Mouse (Mus musculus): Measurements from ENCODE around the gene Sult6b2. TPM values are rescaled to one million over a fixed set of nuclear protein-coding genes. Genes with fewer than 3 reads are reported as not detected.
A peak's percentile ranks its signal among the peaks of the same experiment; 100 is the strongest.

Sult6b2 gene
- total RNA-seq (2021), result under 1 TPM in 1 of 2 experiments, not detected in 1; 0.15 TPM
- long read RNA-seq, result 0 reads

DNA sequence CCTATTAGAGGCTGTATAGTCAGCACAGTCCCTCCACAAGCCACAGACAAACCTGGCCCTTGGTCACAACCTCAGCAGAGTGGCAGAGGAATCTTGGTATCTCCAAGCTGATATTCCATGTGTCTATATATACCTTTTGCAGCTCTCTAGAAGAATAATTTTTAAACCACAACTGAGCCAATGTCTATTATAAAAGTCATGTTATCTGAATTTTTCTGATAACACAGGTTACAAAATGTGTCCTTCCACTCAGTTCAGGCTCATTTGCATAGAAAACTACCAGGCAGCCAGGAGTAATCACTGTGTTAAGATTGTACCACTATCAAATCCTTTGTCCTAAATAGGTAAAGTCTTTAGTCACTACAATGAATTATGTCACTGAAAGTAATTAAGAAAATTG is at the start of gene Sult6b2:
Gene Sult6b2 (minus strand): TSS at position 101 of the 400 bp plus-strand sequence.
- no peak for DNase-seq (ENCODE audit: low spot score in 2 of 2)

DNA sequence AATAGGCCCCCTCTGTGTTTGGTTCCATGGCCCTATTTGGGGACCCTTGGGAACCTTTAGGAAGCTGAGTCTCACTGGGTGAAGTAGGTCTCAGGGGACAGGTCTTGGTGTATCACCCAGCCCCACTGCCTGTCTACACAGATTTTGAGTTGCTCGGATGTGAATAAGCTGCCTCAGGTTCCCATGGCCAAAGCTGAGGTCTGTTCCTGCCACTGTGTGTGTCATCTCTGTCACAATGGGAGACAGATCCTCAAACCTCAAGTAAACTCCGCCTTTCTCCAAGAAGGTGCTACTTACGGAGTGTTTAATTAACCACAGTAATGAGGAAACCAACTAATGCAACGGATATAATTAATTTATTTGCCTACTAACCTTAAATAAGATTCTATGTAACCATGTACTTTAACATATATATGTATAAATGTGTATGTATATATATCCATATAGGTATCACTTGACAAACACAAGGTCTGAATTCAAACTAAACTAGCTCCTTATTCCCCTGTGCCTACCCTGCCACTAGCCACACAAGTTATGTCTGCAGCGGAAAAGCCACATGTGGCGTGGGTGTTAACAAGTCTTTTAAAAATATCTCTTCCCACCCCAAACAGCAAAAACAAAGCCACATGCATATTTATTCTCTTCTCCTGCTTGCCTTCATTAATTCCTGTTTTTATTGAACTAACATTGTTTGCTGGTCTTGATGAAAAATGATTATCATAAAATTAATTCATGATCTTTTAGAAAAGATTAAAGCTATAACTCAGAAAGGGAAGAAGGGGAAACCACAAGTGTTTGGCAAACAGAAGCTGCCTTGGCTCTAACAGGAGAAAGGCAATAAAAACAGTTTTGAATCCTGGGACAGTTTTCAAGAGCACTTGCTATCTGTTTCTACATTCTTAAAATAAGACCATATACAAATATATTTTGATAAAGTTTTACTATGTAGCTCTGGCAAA is 48.4 kb upstream of the Sult6b2 start:
- peak in 1 of 2 experiments; percentile 54 for DNase-seq (ENCODE audit: low spot score in 2 of 2)

DNA sequence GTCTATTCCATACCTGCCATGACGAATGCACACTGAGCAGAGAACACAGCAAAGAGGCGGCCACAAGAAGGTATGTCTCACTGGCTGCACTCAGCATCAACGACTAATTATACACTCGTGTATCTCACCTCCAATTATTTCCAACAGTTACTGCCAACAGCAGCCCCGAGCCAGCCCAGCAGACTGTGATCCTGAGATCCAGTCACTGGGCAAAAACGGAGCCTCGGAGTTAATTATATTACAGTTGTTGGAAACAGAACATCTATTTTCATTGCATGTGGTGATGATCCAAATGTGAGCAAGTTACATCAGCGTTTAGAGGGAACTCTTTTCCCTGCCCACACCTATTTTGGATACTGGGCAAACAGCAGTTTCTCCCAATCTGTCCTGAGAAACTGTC is 46.1 kb upstream of the Sult6b2 start:
- no peak for DNase-seq (ENCODE audit: low spot score in 2 of 2)

- DNase-seq (ENCODE audit: low spot score in 2 of 2), result no peak
Measured at GRCm38 (mm10) chr6:142849326-142849725, 45.0 kb upstream of the Sult6b2 start.

DNA sequence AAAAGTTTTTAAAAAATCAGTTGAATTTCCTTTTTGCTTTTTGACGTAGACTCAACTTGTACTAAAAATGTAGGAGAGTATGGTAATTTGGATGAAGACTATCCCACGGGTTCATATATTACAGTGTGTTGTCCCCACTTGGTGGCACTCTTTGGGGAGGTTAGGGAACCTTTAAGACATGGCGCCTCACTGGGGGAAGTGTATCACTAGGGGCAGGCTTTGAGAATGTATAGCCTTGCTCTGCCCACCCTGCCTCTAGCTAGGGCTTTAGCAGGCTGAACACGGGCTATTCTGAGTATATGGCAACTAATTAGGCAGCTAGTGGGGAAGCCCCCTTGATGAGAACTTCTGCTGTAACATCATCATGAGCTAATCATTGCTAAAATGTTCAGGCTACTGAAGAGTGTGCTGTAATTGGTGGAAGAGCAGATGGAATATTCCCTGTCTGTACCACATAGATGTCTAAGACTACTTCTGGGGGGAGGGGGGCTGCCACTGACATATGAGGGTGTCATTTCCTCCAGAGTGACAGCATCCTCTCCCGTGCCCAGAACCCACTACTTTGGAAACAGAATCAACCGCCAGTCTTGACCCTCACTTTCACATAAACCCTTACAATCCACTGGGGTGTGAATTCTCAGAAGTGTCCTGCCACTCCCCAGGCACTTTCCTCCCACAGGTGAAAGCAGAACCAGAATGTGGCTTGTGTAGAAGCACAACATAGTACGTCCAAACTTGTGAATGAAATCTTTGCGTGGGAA is 43.8 kb upstream of the Sult6b2 start:
- no peak for DNase-seq (ENCODE audit: low spot score in 2 of 2)

- DNase-seq (ENCODE audit: low spot score in 2 of 2), result no peak
Measured at GRCm38 (mm10) chr6:142846855-142847254, 42.6 kb upstream of the Sult6b2 start.

GRCm38 (mm10) chr6:142845066-142845465 is 40.8 kb upstream of the Sult6b2 start:
- DNase-seq (ENCODE audit: low spot score in 2 of 2), result no peak

GRCm38 (mm10) chr6:142844061-142844460 is 39.8 kb upstream of the Sult6b2 start:
- DNase-seq (ENCODE audit: low spot score in 2 of 2), result no peak

DNA sequence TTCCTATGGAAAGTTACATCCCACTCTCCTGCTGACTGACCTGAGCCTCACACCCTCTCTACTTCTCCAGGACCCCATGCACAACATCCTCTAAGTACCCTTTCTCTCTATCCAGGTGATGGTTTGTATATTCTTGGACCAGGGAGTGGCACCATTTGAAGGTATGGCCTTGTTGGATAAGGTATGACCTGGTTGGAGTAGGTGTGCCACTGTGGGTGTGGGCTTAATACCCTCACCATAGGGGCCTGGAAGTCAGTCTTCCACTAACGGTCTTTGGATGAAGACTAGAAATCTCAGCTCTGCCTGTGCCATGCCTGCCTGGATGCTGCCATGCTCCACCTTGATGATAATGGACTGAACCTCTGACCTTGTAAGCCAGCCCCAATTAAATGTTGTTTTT is 34.2 kb upstream of the Sult6b2 start:
- no peak for DNase-seq (ENCODE audit: low spot score in 2 of 2)

GRCm38 (mm10) chr6:142837326-142837725 is 33.0 kb upstream of the Sult6b2 start:
- no peak for DNase-seq (ENCODE audit: low spot score in 2 of 2)

DNA sequence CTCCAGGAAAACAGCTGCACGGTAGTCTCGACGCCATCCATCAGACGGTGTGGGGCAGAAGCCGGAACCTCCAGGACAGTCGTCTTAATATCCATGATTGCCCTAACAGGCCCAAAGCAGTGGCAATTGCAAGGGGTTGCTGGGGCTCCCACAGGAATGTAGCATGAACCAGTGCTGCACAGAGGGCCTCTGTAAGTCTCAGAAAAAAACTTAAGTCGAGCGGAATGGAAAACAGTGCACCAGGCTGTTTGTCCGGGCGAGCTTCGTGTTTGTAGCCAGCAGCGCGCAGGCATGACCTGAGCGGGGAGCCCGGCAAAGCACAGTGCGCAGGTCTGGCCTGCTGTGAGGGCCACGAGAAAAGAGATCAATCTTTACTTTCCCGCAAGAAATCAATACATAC is 31.4 kb upstream of the Sult6b2 start:
- no peak for DNase-seq (ENCODE audit: low spot score in 2 of 2)

GRCm38 (mm10) chr6:142834911-142835310 is 30.6 kb upstream of the Sult6b2 start:
- DNase-seq (ENCODE audit: low spot score in 2 of 2), result no peak

GRCm38 (mm10) chr6:142831706-142832105 is 27.4 kb upstream of the Sult6b2 start:
- no peak for DNase-seq (ENCODE audit: low spot score in 2 of 2)

GRCm38 (mm10) chr6:142831243-142831642 is 26.9 kb upstream of the Sult6b2 start:
- no peak for DNase-seq (ENCODE audit: low spot score in 2 of 2)

DNA sequence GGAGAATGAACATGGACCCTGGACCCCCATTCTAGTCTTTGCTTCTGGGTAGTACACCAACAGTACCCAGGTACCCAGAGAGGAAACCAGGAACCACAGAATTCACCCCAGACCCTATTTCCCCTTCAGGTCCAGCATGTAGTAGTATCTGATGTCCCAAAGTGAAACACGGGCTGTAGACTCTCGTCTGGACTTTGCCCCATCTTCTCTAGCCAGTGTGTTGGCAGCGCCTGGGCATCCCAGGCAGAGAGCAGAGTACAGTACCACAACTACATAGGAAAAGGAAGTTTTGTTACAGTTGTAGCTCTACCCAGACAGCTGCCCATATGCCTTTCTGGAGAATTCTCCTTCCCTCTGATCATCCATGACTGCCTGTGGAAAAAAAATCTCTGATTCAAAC is 25.9 kb upstream of the Sult6b2 start:
- no peak for DNase-seq (ENCODE audit: low spot score in 2 of 2)

- no peak for DNase-seq (ENCODE audit: low spot score in 2 of 2)
Measured at GRCm38 (mm10) chr6:142825449-142825848, 21.1 kb upstream of the Sult6b2 start.

DNA sequence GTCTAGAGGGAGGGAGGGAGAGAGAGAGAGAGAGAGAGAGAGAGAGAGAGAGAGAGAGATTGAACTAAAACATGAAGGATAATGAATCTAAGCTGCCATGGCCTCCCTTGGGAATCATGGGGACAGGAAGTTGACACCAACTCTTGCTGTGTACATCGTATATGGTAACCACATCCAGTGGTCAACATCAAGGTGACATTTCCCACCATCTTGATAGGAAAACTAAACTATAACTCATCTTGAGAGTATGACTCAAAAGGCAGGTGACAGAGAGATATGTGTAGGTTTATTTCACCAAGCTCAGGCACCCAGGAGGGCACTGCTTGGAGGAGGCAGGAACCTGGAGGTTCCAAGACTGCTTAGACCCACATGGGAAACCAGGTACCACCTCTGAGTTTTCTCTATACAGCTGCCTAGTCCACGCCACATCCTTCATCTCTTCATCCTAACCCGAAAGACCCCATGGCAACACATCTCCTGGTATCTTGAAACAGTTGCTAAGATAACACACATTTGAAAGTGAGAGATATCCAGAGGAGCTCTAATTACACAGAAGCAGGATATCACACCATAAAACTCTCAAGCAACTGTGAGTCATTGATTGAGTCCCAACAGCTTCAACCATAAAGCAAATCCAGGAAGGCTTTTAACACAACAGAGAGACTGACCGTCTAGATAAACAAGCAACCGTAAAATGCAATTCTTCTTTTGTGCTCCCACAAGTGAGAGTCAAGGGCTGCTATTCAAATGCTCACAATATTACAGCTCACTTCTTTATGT is 18.9 kb upstream of the Sult6b2 start:
- DNase-seq (ENCODE audit: low spot score in 2 of 2), result no peak

- DNase-seq (ENCODE audit: low spot score in 2 of 2), result no peak
Measured at GRCm38 (mm10) chr6:142818306-142818705, 14.0 kb upstream of the Sult6b2 start.

DNA sequence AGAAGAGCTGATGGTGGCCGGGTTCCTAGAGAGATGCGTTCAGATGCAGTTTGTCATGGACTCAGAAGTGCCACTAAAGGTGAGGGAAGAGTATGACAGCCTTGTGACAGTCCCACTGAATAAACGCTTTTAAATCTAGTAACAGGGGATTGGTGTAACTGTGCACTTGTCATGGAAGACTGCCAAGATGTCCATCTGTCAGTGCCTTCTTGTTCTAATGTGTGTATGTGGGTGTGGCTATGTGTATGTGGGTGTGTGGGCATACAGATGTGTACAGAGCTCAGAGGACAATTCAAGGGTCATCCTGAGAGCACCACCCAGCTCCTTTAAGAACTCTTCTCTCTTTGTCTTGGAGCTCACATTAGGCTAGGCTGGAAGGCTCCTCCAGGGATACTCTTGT is 11.2 kb upstream of the Sult6b2 start:
- DNase-seq (ENCODE audit: low spot score in 2 of 2), result peak in 1 of 2 experiments; percentile 51

DNA sequence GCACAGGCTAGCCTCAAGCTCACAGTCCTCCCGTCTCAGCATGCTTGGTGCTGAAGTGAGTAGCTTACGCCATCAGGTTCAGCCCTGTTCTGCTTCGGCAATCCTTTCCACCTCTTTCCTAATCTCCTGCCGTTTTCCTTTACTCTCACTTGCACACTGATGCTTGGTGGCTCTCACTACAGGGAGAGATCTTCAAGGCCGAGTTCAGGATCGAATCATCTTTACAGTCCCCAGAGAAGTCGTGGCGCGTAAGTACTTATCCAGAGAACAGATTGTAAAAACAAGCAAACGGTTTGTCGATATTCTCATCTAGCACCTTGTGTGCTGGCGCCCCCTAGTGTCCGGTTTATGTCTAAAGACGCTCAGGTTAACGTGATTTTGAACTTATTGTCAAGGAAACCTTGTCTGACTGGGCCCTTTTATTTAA is 10.2 kb upstream of the Sult6b2 start:
- peak; percentile 81 to 93 for DNase-seq (ENCODE audit: low spot score in 2 of 2)

DNA sequence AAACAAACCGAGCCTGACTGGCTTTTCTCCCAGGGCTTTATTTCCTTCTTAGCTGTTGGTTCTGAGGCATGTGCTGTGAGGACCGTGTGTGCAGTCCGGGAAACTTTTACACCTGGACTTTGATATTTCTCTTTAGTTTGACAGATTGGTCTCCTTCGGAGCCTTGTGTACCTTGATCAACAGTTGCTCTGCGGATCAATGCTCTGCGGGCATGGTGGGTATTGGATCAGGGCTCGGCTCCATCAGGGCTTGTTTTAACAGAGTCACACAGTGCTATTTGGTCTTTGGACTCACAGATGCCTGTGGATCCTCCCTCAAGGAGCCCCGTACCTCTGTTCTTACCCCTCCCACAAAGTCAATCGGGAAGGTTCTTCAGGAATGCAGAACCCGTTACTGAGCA is 9.7 kb upstream of the Sult6b2 start:
- no peak for DNase-seq (ENCODE audit: low spot score in 2 of 2)

Data from layer of hippocampus, adult 18-20 months (tissue).